Mouse (Mus musculus) hindbrain, embryonic 13.5 days (tissue): ENCODE measurements around the gene Man1a2. TPM values are rescaled to one million over a fixed set of nuclear protein-coding genes. Genes with fewer than 3 reads are reported as not detected.

Source experiments
- ATAC-seq: fragments of 200-750 bp; cut with Nextera tagmentation; 2 replicates; pipeline ENCODE4 v1.8.0; 2017; ENCODE audit warnings: moderate TSS enrichment; ENCODE audit not compliant: low FRiP score
- H3K27ac ChIP-seq: fragments of 300-500 bp; sonication (generic); 2 replicates; pipeline ENCODE4 v1.5.1; 2015; ENCODE audit warnings: inconsistent platforms, mild to moderate bottlenecking, moderate library complexity
- H3K27me3 ChIP-seq: fragments of 300-500 bp; sonication (generic); 2 replicates; pipeline ENCODE4 v1.6.1; 2015; ENCODE audit warnings: mild to moderate bottlenecking, inconsistent platforms
- H3K36me3 ChIP-seq: fragments of 300-500 bp; sonication (generic); 2 replicates; pipeline ENCODE4 v1.6.1; 2015; ENCODE audit warnings: mild to moderate bottlenecking, inconsistent platforms
- H3K4me1 ChIP-seq: fragments of 300-500 bp; sonication (generic); replicated peaks from 2 replicates; pipeline ENCODE4 v1.6.1; 2015; ENCODE audit warnings: inconsistent platforms
- H3K4me2 ChIP-seq: fragments of 300-500 bp; sonication (generic); 2 replicates; pipeline ENCODE4 v1.6.1; 2015; ENCODE audit warnings: inconsistent platforms, mild to moderate bottlenecking, moderate library complexity
- H3K4me3 ChIP-seq: fragments of 300-500 bp; sonication (generic); 2 replicates; pipeline ENCODE4 v1.5.1; 2015; ENCODE audit warnings: mild to moderate bottlenecking, inconsistent platforms
- H3K9ac ChIP-seq: fragments of 300-500 bp; sonication (generic); 2 replicates; pipeline ENCODE4 v1.6.1; 2015; ENCODE audit warnings: mild to moderate bottlenecking, inconsistent platforms
- H3K9me3 ChIP-seq: fragments of 300-500 bp; sonication (generic); 2 replicates; pipeline ENCODE4 v1.6.1; 2016; ENCODE audit warnings: inconsistent platforms
- WGBS: fragments of 180-500 bp; shearing (Covaris S2); methylation state at CpG from one replicate; pipeline ENCODE4 v1.1.7; 2015; 5-methylcytosine and 5-hydroxymethylcytosine counted together
- polyA plus RNA-seq: library from polyadenylated mRNA; unstranded; fragments of >200 nt; fragmentation: Nextera tagmentation; extraction: Ambion mirVana; gene quantifications from 2 replicates; pipeline ENCODE4 v1.2.1, GENCODE M21; 2015

Gene Man1a2
- polyA plus RNA-seq, 1 experiment from 2014 or later = 44.6 TPM

- no peaks in the 10 kb centered on the region for H3K36me3 ChIP-seq
- H3K4me3 ChIP-seq = no peak overlapping the region
- H3K4me2 ChIP-seq = no peak overlapping the region
- 52% methylated on average over 4 of the region's 4 CpGs for WGBS
- no peak overlapping the region for H3K9ac ChIP-seq
- H3K9me3 ChIP-seq = no peaks in the 10 kb centered on the region
- no peak overlapping the region for H3K27ac ChIP-seq
- no peaks in the 10 kb centered on the region for H3K4me1 ChIP-seq
- no peak for ATAC-seq
- H3K27me3 ChIP-seq = no peaks in the 10 kb centered on the region
Measured at GRCm38 (mm10) chr3:100711486-100711885, 26.2 kb upstream of the Man1a2 start.

- peaks cover 16% of the 10 kb centered on the region for H3K4me1 ChIP-seq
- 88% methylated on average over 4 of the region's 4 CpGs for WGBS
- H3K27ac ChIP-seq = no peak overlapping the region
- no peak overlapping the region for H3K9ac ChIP-seq
- H3K36me3 ChIP-seq = no peaks in the 10 kb centered on the region
- no peaks in the 10 kb centered on the region for H3K27me3 ChIP-seq
- no peaks in the 10 kb centered on the region for H3K9me3 ChIP-seq
- H3K4me3 ChIP-seq = no peak overlapping the region
- no peak overlapping the region for H3K4me2 ChIP-seq
- ATAC-seq = no peak
Measured at GRCm38 (mm10) chr3:100707117-100707516, 21.8 kb upstream of the Man1a2 start.

DNA sequence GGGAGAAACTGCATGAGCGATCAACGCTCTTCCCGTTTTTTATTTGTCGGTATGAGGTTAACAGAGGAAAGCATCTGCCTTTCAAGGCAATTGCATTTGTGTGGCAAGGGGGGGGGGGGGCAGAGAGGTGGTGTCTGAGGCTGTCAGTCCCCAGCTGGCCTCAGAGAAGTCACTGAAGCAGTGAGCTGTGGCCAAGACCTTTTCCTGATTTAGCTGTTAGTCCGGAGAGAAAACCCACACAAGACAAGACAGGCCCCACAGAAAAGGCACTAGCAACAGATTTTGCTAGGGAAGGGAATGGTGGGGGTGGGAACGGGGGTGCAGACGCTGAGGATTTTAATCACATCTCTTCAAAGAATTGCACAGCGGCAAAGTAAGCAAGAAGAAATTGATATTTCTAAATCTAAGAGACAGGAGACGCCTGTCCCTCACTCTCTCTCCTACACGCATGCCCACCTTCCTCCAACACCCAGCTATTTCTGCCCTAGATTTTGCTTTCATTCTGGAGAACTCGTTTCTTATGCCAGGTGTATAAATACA, 19.9 kb upstream of the Man1a2 start:
- no peak for ATAC-seq
- Histone ChIP-seq H3K27ac (no peak overlapping the region), H3K4me3 (no peak overlapping the region)

DNA sequence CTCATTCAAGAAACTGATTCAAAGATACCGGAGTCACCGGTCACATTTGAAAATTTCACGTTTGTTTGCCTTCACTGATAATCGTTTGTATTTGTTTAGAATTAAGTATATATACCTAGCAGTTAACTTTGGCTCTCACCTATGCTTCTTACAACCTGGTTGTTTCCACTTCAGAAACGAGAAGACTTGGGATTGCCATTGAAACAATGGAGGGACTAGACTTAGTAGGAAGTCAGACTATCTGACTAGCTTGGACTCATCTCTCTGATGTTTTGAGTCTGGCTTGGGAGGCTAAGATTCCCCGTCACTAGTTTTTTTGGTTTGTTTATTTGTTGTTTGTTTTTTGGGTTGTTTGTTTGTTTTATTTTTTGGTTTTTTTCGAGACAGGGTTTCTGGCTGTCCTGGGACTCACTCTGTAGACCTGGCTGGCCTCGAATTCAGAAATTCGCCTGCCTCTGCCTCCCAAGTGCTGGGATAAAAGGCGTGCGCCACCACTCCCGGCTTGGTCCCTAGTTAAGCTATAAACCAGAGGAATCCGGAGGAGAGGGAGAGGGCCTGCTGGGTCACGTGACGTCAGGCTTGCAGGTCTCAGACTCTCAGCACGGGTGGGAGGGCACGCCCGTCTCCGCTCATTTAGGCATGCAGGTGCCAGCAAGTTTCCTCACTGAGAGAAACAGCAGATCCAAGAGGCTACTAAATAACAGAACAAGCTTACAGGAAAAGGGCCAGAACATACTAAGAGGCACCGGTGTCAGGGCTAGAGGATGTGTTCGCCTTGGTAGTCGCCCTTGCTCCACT, 18.7 kb upstream of the Man1a2 start:
- 80% methylated on average over 22 of the region's 22 CpGs for WGBS
- Histone ChIP-seq H3K9ac (no peak overlapping the region), H3K4me2 (no peak overlapping the region), H3K9me3 (no peaks in the 10 kb centered on the region), H3K27ac (no peak overlapping the region), H3K36me3 (no peaks in the 10 kb centered on the region), H3K4me3 (no peak overlapping the region), H3K27me3 (no peaks in the 10 kb centered on the region), H3K4me1 (peaks cover 16% of the 10 kb centered on the region)
- ATAC-seq = no peak

More for the DNA sequence above, 19.9 kb upstream of the Man1a2 start:
- no peaks in the 10 kb centered on the region for H3K36me3 ChIP-seq
- no peaks in the 10 kb centered on the region for H3K27me3 ChIP-seq
- H3K9ac ChIP-seq = no peak overlapping the region
- no peak overlapping the region for H3K4me2 ChIP-seq
- peaks cover 16% of the 10 kb centered on the region for H3K4me1 ChIP-seq
- 60% methylated on average over 11 of the region's 11 CpGs for WGBS
- H3K9me3 ChIP-seq = no peaks in the 10 kb centered on the region

GRCm38 (mm10) chr3:100702875-100703846, 17.9 kb upstream of the Man1a2 start:
- H3K9me3 ChIP-seq = no peaks in the 10 kb centered on the region
- no peak for ATAC-seq
- peaks cover 16% of the 10 kb centered on the region for H3K4me1 ChIP-seq
- 49% methylated on average over 15 of the region's 15 CpGs for WGBS
- H3K9ac ChIP-seq = no peak overlapping the region
- no peak overlapping the region for H3K4me2 ChIP-seq
- H3K36me3 ChIP-seq = no peaks in the 10 kb centered on the region
- H3K4me3 ChIP-seq = no peak overlapping the region
- H3K27me3 ChIP-seq = no peaks in the 10 kb centered on the region
- H3K27ac ChIP-seq = no peak overlapping the region

DNA sequence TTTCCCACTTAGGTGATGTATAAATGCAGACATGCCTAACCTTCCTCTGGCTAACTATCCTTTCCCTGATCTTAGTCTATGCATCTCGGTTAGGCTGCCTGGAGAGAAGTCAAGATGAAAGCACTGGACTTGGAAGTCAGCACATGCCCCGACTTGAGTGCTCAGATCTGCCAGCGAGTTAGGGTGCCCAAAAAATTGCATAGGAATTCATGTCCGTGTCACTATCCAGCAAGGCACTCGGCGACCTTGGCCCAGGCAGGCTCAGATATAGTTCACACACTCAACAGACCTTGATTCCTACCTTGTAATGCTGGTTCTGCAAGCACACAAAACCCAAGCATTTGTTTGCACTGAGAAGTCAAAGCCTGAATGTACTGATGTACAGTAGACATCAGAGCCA, 3.4 kb upstream of the Man1a2 start:
- H3K9me3 ChIP-seq = no peaks in the 10 kb centered on the region
- 0 out of 2 replicates have a peak, but pooled peaks cover 3% of the 10 kb centered on the region for H3K27me3 ChIP-seq
- no peaks in the 10 kb centered on the region for H3K36me3 ChIP-seq
- H3K4me3 ChIP-seq = no peak overlapping the region
- no peak overlapping the region for H3K9ac ChIP-seq
- H3K4me1 ChIP-seq = peaks cover 8% of the 10 kb centered on the region
- no peak overlapping the region for H3K27ac ChIP-seq
- 89% methylated on average over 6 of the region's 6 CpGs for WGBS
- no peak for ATAC-seq
- H3K4me2 ChIP-seq = no peak overlapping the region

DNA sequence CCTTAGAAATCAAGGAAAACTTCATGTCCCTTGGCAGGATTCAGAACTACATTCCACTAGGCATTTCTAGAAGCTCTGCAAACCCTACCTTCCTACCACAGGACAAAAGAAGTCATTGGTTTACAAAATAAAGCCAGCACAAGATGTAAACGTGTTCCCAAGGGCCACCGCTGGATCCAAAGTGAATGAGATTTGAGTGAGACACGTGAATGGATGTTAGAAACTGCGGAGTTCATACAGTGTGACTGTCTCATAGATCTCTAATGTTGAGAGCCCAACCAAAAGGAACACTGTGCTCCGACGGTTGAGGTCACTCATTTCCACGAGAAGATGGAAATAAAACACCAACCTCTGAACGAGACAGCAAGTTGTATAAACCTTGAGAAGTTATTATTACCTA, 1.5 kb upstream of the Man1a2 start:
- H3K36me3 ChIP-seq = no peaks in the 10 kb centered on the region
- H3K4me2 ChIP-seq = peak overlapping the region; percentile 81; the same call in 1 of the 2 replicates
- H3K4me3 ChIP-seq = no peak overlapping the region
- H3K9me3 ChIP-seq = no peaks in the 10 kb centered on the region
- H3K27ac ChIP-seq = peak overlapping the region; percentile 99
- peaks cover 22% of the 10 kb centered on the region for H3K4me1 ChIP-seq
- 0 out of 2 replicates have a peak, but pooled peaks cover 3% of the 10 kb centered on the region for H3K27me3 ChIP-seq
- H3K9ac ChIP-seq = no peak overlapping the region
- no peak for ATAC-seq
- WGBS = 87% methylated on average over 8 of the region's 8 CpGs

DNA sequence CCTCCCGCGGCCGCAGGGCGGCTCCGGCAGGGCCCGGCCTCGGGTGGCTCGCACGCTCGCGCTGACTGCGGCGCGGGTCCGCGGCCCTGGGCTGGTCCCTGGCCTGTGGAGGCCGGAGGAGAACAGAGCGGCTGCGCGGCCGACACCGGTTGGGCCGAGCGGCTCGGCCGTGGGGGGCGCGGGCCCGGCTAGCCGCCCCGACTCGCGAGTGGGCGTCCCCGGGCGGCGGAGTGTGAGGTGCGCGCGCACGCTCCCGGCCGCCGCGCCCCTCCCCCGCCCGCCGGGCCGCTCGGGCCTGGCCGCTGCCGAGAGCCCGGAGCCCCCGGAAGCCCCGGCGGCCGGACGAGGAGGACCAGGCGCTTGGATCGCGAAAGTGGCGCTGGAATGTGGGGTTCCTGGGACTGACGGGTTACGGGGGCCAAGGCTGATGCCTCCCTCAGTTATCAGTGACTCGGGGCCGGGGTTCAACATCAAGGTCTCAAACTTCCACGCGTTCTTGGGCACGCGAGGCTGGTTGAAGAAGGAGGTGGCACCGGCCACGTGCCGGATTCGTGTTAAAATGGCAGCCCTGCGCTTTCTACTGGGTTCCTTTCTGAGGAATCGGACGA, 564 bp upstream of the Man1a2 start:
- ATAC-seq = peak; percentile 93
- Histone ChIP-seq H3K4me1 (peaks cover 28% of the 10 kb centered on the region), H3K36me3 (no peaks in the 10 kb centered on the region), H3K9ac (peak overlapping the region; percentile 87), H3K4me2 (peak overlapping the region; percentile 81), H3K9me3 (no peaks in the 10 kb centered on the region), H3K4me3 (peak overlapping the region; percentile 70), H3K27ac (peak overlapping the region; percentile 99), H3K27me3 (0 out of 2 replicates have a peak, but pooled peaks cover 3% of the 10 kb centered on the region)
- under 1% methylated on average over 76 of the region's 77 CpGs for WGBS

DNA sequence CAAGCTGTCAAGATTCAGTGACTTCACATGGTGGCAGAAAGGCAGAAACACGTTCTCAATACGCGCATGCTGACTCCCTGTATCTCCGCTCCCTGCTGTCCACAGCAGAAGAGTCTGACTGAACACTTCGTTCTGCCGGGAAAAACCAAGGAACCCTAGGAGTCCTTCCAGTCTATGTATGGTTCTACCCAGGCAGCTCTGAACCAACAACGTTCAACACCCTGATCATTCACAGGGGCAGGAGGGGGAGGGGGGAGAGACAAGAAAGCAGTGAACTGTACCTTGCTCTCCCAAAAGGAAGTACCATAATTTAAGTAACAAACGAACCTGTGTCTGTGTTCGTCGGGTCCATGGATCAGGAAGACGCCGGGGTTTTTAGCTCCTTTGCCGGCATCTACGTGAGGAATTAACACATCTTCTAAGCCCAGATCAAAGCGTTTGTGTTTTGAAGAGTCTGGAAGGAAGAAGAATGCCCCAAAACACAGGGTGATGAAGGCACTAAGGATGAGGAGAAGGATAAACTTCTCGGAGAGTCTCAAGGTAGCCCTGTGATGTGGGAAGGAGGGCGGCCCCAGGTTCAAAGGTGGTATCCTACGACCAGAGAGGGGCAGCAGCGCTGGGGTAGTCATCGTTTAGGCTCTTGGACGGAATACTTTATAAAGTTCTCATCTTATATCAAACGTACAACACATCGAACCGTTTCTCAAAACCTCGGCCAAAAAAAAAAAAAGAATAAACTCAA, 898 bp downstream of the Man1a2 start:
- no peak for ATAC-seq
- WGBS = under 1% methylated on average over 25 of the region's 25 CpGs
- Histone ChIP-seq H3K4me3 (peak overlapping the region; percentile 70), H3K9me3 (no peaks in the 10 kb centered on the region), H3K36me3 (no peaks in the 10 kb centered on the region), H3K27me3 (no peaks in the 10 kb centered on the region), H3K27ac (0 out of 2 replicates have a peak overlapping the region, but pooled peaks have one; percentile 45), H3K9ac (peak overlapping the region; percentile 87), H3K4me1 (peaks cover 35% of the 10 kb centered on the region), H3K4me2 (peak overlapping the region; percentile 81)

DNA sequence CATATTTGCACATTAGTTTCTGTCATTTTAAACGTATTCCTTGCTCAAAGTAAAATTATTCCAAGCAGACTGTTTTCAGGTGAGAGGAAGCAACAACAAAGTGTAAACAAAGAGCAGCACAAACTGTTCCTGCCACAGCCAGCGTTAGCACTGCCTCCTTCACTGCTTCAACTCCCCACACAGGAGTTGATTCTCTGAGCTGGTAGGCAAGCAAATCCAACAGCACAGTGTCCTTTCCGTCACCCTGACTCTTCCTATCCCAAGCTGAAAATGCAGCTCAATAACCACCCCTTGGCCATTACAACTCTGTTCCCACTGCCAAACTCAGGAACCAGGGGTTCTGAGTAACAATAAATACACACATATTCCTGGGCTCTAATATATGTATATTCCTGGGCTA, 2.5 kb downstream of the Man1a2 start:
- ATAC-seq = no peak
- H3K36me3 ChIP-seq = no peaks in the 10 kb centered on the region
- peak overlapping the region; percentile 81 for H3K4me2 ChIP-seq
- 18% methylated on average over 3 of the region's 3 CpGs for WGBS
- H3K4me3 ChIP-seq = peak overlapping the region; percentile 41
- peaks cover 39% of the 10 kb centered on the region for H3K4me1 ChIP-seq
- peak overlapping the region; percentile 67 for H3K9ac ChIP-seq
- no peak overlapping the region for H3K27ac ChIP-seq
- no peaks in the 10 kb centered on the region for H3K27me3 ChIP-seq
- H3K9me3 ChIP-seq = no peaks in the 10 kb centered on the region

DNA sequence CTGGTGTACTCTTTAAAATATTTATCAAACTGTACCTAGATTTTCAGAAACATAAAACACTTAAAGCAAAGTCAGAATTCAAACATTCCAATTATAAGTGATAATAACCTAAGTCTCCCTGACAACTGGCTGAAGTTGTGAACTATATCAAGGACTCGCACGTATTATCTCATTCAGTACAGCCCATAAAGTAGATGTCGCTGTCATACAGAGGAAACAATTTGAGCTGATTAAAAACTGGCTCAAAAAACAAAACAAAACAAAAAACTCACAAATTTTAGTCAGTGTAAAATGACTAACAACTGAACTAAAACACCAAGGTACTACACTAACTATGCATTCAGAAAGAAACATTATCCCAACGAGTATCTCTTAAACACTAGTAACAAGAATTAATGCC, 3.0 kb downstream of the Man1a2 start:
- 53% methylated on average over 4 of the region's 4 CpGs for WGBS
- Histone ChIP-seq H3K27ac (no peak overlapping the region), H3K36me3 (0 out of 2 replicates have a peak, but pooled peaks cover 2% of the 10 kb centered on the region), H3K9me3 (no peaks in the 10 kb centered on the region), H3K4me1 (peaks cover 39% of the 10 kb centered on the region), H3K9ac (no peak overlapping the region), H3K4me2 (peak overlapping the region; percentile 81), H3K4me3 (peak overlapping the region; percentile 41), H3K27me3 (no peaks in the 10 kb centered on the region)
- no peak for ATAC-seq
